Mouse (Mus musculus): ENCODE measurements around the gene Zhx3.

Zhx3 gene

DNA sequence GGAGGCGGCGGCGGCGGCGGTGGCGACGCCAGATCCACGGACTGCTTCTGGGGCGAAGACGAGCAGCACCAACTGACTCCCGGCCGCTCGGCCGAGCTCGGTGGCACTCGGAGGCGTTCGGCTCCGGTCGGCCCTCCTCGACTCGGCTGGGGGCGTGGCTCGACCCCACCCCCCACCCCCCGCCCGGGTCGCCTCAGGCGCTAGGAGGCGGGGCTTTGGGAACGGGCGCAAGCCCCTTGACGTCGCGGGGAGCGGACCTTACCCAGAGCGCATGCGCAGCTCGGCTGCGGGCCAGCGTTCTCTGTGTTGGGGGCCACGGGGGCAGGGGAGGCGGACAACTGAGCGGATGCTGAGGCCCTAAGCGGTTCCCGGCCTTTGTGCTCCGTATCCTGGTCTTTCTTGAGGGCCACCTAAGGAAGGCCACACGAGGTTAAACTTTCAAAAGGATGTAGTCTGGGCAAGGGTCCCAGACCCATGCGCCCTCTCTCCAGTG is at the start of gene Zhx3:
TSS of gene Zhx3 (minus strand) at position 109 of the 493 bp plus-strand sequence.
- peak; percentile 95 for DNase-seq (ENCODE audit: low spot score)

DNA sequence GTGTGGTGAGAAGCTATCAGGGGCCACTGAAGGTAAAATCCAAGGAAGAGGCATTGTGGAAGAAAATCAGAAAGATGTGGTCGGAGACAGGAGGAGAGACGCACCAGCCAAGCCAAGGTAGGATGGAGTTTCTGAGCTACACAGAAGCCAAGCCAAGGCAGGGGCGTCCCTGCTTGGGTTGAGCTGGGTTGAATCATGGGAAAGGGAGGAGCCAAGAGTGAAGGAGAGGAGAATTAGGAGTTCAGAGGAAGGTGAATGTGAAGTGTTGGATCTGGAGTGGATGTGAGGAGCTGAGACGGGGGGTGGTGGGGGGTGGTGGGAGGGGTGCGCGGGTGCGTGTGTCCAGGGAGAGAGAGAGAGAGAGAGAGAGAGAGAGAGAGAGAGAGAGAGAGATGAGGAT is 48.5 kb upstream of the Zhx3 start:
- no peak for DNase-seq (ENCODE audit: low spot score)

DNA sequence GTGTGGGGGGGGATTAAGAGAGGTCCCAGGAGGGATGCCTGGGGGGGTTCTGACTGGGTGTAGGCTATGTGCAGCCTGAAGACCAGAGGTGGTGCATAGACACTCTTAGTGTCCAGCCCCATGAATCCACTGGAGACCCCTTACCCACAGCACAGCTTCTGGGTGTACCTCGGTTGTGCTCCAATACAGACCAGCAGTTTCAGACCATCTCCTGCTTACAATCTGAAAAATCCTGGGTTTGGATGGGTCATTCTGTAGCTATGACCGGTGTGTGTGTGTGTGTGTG is 46.1 kb upstream of the Zhx3 start:
- no peak for DNase-seq (ENCODE audit: low spot score)

DNA sequence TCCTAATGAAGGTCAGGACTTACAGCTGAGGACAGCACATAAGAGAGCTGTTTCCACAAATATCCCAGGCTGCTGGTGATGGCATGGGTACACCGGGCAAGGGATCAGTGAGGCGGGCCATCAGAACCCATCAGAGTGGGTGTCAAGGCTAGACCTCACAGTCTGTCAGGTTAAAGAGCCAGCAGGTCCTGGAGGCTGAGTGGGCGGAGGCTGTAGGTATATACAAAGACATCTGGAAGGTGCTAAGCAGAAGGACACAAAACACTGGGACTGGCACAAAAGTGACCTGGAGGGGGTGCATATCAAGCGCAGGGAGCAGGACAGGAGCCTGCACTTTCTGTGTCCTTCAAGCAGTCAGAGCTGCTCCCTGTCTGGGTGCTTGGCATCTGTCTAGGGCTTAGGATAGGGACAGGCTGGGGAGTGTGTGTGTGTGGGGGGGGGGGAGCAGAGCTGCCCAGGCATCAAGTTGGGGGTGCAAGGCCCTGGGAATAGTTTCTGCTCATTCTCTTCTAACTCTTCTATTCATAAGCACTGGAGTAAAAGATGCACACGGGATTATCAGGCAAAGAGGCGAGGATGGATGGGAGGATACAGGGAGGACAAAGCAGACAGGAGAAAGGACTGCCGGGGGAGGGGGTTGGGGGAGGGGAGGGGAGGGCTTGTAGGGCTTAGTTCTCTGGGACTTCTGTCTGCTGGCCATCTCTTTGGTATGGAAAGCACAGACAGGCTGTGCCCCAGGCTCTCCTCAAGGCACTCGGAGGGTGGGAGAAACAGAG is 45.5 kb upstream of the Zhx3 start:
- DNase-seq (ENCODE audit: low spot score): no peak

DNA sequence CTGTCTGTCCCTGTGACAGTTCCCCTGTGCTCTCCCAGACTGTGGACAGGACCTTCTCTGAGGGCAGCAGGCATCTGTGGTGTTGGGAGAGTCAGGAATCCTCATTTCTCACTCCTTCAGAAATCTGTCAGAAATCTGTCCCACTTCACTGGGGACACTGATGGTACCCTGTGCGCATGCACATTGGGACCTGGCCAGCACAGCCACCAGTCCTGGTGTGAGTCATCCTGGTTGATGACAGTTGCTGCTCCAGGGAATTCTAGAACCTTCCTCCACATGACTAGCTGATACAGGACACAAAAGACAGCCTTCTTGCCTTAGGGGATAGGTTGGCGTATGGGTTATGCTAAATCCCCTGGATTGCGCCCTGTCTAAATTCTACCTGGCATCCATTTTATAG is 44.5 kb upstream of the Zhx3 start:
- no peak for DNase-seq (ENCODE audit: low spot score)

DNA sequence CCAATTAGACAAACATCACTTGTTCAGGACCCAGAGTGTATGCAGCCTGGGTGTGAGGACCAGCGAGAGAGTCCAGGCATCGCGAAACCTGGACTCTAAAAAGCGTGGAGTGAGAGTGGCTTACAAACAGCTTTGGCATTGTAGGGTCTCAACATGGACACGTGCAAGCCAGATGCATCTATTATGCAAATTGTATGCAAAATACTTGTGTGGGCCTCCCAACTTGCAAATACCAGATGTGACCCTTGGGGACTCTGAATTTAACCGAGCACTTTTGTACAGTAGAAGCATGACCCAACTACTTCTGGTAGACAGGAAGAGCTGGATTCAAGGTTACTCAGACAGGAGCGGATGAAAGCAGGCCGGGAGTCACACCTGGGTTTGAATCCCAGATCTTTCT is 43.9 kb upstream of the Zhx3 start:
- no peak for DNase-seq (ENCODE audit: low spot score)

DNA sequence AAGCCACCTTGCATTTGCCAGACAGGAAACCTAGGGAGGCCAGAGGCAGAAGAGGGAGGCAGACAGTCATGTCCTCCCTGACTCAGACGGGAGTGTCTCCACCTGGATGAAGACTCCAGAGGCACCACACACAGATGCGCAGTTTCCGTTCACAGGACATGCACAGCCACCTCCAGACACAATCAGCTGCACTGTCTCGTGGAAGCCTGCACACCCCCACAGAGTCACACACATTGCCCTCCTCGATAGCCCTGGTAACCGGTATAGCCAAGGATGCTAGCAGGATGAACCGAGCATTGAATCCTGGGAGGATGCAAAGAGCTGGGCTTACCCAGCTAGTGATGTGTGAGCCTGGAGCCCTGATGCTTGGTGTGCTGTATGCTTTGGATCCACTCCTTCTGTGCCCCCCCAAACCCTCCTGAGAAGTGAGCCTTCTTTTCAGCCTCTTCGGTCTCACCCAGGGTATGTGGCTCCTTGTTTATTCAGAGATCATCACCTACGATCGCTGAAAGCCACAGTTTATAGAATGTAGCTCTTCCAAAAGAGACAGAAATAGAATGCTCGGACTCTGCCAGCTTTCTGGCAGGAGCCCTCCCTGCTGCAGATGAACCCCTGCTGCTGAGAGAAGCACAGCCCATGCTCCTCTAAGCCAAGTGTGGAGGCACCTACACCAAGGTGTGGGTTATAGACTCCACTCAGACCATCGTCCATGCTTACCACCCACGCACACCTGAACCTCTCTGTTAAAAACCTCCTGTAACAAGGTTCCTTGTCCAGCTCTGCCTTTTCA is 43.2 kb upstream of the Zhx3 start:
- no peak for DNase-seq (ENCODE audit: low spot score)

DNA sequence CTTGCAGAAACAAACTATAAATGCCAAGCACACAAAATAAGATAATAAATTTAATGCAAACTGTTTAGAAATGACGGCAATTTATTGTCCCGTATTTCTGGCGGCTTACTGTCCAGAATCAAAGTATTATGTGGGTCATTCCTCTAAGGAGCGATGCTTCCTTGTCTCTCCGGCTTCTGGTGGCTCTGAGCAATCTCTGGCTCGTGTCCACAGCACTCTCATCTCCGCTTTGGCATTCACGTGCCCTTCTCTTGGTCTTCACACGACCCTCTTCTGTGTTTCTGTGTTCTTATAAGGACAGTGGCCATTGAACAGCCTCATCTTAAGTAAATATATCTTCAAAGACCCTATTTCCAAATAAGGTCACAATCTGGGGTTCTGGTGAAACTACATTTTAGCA is 41.9 kb upstream of the Zhx3 start:
- no peak for DNase-seq (ENCODE audit: low spot score)

DNA sequence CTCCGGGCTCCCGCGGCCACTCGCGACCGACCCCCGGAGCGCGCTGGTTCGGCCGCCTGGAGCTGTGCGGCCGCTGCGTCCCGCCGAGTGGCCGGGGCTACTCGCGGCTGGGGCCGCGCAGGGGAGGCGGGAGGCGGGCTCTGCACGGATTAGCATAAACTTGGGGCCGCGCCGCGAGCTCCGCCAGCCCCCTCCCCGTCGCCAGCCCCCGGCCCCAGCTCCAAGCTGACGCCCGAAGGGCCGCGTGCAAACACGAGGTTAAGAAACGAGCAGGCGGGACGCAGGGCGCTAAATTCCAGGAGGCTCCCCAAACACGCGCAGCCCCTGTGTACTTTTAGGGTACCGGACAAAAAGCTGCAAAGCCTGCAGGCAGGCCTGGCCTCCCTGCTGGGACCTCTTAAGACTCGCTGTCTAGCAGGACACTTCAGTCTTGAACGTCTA is 39.5 kb upstream of the Zhx3 start, which contains the start of gene Emilin3:
TSS of gene Emilin3 (minus strand) at position 98 of the 441 bp plus-strand sequence.
- DNase-seq (ENCODE audit: low spot score): peak; percentile 60

DNA sequence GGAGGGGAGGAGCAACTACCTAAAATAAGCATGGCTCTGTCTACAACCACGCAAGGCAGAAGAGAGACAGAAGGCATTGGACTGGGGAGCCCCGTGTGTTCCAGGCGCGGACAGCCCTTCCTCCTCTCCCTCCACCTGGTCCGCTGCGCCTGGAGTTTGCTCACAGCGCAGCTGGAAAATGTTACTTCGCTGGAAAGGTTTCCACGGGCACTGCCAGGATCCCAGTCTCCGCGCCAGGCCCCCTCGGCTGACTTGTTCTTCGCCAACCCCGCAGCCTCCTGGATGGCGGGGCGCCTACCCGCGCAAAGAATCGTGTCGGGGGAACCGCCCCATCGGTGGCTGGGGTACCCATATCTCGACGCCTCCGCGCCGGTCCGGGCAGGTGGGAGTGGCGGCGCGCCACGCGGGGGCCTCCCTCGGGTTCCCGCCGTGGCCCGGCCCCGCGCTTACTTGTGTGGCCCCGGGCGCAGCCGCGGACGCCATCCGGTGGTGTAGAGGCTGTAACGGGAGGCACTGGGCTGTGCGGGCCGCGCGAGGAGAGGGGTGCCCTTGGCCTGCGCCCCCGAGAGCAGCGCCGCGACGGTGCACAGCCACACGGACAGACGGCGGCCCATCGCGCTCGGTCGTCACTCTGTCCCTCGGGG is 38.9 kb upstream of the Zhx3 start:
- DNase-seq (ENCODE audit: low spot score): peak; percentile 18

DNA sequence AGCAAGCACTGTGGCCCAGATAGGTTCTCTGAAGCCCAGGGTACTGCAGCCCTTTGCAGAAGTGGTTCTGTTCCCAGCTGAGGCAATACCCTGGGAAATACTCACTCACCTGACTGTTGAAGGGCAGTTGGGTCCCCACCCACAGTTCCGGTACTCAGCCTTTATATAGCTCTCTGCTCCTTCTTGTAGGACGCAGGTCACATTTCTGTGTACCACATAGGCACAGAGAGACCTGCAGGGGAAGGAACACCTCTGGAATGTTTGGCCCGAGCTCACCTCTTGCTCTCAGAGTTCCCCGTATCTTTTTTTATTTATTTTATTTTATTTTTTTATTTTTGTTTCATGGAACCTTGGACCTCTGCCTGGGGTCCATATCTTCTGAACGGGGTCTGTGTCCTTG is 37.8 kb upstream of the Zhx3 start:
- DNase-seq (ENCODE audit: low spot score): no peak

DNA sequence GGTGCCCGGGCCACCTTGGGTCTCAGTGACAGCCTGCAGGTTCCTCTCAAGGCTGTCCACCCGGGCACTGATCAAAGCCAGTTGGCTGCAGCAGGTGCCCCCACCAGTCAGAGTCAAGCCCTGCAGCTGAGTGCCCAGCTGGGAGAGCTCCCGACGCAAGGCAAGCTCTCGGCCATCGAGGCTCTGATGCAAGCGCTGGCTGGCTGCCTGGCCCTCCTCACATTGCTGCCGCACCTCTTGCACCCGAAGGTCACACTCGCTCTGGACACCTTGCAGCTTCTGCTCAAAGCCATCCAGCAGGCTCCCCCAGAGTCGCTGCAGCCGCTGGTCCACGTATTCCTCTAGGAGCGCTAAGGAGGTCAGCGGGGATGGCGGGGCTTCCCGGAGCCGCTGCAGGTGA is 35.8 kb upstream of the Zhx3 start:
- no peak for DNase-seq (ENCODE audit: low spot score)

DNA sequence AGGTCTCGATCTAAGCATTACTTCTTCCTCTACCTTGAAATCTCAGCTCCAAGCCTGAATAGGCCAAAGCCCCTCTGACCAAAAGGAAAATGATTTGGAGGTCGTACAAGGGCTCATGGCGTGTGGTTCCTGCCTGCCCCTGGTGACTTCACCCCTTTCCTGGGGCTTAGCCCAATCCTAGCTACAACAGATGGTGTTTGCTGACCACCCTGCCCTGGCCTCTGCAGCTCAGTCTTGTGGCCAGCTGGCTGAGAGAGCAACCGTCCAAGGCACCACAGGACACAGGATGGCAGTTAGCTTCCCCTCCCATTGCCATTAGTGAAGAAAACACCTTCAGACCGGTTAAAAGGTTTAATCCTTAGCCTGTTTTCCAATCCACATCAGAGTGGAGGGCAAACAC is 33.3 kb upstream of the Zhx3 start:
- no peak for DNase-seq (ENCODE audit: low spot score)

DNA sequence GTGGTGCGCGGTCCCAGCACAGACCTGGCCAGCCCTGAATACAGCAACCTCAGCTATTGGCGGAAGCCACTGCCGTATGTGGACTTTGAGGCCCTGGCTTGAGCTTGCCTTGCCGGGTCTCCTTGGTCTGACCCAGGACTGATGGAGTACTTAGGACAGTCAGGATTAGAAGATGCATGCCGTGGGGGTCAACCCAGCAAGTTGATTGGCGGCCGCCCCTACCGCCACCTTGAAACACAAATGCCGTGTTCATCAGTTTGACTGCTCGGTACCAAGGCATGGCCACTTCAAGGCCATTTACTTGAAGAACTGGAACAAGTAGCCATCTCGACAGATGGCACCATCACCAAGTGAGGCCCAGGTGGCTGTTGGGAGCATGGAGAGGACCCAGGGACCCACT is 32.5 kb upstream of the Zhx3 start:
- no peak for DNase-seq (ENCODE audit: low spot score)

DNA sequence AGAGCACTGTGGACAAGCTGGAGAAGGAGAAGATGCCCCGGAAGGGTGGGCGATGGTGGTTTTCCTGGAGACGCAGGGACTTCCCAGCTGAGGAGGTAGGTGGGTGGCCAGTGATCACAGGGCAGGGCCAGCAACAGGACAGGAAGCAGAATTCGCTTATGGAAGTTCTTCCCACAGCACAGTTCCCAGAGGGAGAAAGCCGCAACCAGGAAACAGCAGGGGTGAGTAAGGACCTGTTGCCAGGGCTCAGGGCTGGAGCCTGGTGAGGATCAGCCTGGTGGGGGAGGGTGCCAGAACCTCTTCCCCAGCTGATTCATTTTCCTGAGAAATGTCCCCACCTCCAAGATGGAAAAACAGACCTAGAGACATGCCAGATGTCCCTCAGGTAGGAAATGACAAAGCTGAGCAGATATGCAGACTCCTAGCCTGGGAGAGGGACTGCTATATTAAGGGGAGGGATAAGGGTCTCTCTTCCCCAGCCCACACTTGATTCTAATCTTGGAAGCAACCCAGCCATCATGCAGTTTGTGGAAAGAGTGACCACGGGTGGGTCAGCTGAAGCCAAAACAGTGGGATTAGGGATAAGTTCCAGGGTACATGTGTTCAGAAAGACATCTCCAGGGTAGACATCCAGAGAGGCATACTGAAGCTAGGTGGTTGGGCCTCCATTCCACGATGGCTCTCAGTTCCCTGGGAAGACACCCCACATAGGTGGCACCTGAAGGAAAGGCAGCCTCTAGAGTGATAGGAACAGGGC is 29.0 kb upstream of the Zhx3 start:
- no peak for DNase-seq (ENCODE audit: low spot score)

DNA sequence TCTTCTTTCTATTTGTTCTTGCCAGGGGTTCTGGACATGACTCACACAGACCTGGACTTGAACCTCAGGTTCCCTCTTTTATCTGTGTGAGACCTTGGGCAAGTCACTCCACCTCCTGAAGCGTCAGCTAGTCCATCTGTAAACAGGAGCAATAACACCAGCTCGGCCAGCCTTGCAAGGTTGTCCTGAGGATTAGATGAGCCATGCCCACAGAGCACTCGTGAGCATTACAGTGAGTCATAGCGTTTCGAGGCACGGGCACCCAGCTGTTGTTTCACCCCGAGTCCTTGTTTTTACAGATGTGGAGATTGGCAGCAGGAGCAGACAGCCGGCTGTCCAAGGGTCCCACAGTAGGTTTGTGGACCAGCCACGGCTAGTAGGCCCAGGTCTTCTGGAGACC is 18.9 kb upstream of the Zhx3 start:
- no peak for DNase-seq (ENCODE audit: low spot score)

DNA sequence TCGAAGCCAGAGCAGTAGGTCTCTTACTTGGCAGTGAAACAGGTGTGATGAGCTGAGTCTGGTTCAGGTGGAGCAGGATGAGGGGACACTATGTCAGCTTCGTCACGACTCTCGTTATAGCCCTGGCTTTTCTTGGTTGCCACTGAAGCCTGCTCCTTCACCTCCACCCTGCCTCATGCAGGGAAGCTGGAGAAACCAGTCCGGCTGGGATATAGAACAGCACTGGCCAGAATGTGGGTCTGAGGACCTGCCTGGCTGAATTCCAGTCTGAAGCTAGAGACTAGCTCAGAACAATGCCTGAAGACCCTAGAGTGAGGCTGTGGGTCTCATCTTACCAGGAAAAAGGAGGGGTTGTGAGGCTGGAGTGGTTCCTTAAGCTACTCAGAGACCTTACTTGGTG is 18.2 kb upstream of the Zhx3 start:
- DNase-seq (ENCODE audit: low spot score): no peak

DNA sequence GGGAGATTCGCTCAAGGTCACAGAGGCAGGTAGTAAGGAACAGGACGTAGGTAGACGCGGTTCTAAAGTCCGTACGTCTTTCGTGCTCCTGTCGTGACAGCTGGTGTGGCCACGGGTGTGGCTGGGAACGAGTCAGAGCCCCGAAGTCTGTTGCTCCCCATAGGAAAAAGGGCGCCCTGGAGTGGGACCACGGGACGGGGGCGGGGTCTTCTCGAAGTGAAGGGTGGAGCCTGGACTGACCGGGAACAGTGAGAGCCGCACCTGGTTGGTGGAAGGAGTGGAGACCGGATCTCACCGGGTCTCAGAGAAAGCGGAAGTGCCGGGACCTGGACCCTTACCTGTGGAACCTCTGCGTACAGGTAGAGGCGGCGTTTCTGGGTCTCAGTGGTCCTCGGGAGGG is 15.1 kb upstream of the Zhx3 start:
- DNase-seq (ENCODE audit: low spot score): peak; percentile 27

DNA sequence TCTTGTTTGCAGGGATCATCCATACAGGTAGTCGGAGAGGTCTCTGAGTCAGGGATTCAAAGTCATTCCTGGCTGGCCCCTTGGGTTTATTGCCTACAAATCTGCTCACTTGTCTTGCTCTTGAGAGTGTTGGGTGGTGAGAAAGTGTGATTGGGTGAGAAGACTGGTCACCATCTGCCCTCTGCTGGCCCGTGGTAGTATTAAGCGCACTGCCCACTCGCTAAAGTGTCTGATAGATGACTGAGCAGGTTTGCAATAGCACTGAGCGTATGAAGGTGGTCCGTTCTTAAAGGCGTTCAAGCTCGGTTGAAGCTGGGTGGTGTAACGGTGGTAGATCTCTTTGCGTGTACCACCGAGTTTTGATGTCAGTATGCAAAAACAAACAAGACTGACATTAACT is 14.5 kb upstream of the Zhx3 start:
- DNase-seq (ENCODE audit: low spot score): peak; percentile 93

DNA sequence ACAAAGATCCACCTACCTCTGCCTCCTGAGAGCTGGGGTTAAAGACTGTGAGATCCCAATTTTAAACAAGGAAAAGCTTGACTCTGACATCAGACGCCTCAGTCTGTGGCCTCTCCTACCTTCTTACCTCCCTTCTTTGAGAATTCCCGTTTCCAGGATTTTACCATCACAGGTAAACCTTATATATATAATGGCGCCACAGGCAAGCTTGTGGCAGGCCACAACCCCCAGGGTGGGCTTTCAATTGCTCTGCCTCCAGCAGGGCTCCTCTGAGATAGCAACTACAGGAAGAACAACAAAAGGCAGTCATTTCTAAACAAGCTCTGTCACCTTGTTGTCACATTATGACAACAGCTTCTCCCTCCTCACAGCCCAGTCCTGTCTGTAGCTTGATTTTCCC is 13.4 kb upstream of the Zhx3 start:
- no peak for DNase-seq (ENCODE audit: low spot score)

DNA sequence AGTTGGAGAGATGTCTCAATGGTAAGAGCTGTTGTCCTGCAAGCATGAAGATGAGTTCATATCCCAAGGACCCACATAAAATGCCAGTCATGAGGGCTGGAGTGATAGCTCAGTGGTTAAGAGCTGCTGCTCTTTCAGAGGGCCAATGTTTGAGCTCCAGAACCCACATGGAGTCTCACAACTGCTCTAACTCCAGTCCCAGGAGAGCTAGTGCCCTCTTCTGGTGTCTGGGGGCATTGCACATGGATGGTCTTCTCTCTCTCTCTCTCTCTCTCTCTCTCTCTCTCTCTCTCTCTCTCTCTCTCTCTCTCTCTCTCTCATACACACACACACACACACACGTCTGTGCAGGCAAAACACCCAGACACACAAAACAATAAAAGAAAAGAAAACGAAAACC is 12.0 kb upstream of the Zhx3 start:
- DNase-seq (ENCODE audit: low spot score): peak; percentile 75

DNA sequence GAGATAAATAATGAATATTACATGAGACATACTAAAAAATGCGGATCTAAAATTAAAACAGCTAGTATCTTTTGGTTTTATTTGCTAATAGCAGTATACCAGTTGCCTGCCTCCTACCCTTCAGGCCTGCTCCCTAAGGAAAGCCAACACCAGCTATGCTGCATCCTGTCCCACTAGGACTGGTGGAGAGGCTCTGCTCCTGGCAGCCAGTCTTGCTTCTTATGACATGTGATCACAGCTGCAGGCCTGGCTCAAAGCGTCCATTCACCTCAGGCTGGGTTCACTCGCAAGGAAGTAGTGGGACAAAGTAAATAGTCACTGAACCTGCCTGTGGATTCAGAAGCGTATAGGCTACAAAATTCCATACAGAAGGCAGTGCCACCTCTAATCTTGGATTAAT is 11.1 kb upstream of the Zhx3 start:
- no peak for DNase-seq (ENCODE audit: low spot score)
